Mouse (Mus musculus) thymus, postnatal 14 days (tissue): ENCODE results near the gene Faap20.

Experiments
- DNase-seq: peaks from one replicate; pipeline ENCODE4 v3.0.0; 2021

Faap20 gene

DNA sequence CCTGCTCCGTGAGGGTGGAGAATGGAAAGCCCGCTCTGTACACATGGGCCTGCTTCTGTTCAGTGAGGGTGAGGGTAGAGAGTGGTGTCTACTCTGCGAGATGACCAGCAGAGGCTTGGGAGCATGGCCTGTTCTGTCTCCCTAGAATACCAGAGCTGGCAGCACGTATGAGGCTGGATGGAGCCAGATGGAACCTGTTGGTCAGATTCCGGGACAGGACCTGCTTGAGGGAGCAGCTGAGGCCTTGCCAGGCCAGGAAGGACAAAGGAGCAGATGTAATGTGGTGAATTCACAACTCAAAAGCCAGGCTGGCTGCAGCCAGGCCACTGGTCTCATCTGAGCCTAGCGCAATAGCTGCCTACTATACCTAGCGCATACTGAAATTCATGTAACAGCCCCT lies 40.4 kb downstream of the Faap20 start:
- no peak for DNase-seq

DNA sequence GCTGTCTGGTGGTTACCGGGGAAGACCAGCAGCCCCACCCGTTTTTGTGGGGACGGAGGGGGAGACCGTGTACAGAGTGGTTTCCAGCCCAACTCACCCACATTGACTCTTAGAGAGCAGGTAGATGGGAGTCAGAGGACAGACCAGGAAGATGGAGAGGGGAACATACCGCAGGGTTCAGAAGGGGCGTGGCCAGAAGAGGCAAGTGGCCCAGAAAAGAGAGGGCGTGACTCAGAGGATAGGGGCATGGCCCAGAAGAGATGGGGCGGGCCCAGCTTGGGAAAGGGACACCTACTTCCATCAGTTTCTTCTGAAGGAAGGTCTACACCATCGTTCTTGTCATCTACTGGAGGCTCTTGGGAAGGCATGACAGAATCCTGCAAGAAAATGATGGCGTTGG lies 43.3 kb downstream of the Faap20 start:
- DNase-seq: no peak

DNA sequence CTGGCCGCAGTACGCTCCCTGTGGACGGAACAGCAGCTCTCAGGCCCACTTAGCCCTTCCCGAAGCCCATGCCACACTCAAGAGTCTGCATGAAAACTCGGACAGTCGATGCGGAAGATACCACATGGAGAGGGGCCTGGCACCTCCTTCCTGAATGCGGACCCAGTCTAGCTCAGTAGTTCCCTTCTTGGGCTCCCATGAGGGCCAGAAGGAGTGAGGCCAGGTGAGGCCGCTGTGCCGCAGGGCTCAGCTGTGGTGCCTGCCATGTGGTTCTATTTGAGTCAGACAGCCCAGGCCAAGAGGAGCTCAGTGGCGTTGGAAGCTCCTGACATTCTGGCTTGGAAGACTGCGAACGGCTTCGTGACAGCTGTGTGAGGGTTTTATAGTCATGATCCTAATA lies 44.8 kb downstream of the Faap20 start:
- no peak for DNase-seq

DNA sequence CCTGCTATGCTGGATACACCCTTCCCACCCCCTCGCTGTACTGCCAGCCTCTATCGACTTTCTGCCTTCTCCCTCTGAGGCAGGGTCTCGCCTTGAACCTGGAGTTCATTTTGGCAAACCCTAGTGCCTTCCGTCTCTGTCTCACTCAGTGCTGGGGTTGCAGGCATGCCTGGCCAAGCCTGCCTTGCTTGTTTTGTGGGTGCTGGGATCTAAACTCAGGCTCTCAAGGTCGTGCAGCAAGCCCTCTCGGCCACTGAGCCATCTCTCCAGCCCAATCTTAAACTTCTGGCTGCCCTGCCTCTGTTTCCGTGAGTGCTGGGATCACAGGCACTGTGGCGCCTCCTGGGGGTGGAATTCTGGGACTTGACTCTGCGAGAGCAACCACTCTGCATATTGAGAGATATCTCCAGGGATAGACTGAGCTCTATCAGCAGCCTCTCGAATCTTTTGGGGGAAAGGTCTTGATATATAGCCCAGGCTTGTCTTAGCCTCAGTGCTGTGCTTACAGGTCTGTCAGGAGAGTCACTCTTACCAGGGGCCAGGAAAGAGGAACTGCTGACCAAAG lies 45.5 kb downstream of the Faap20 start:
- no peak for DNase-seq

DNA sequence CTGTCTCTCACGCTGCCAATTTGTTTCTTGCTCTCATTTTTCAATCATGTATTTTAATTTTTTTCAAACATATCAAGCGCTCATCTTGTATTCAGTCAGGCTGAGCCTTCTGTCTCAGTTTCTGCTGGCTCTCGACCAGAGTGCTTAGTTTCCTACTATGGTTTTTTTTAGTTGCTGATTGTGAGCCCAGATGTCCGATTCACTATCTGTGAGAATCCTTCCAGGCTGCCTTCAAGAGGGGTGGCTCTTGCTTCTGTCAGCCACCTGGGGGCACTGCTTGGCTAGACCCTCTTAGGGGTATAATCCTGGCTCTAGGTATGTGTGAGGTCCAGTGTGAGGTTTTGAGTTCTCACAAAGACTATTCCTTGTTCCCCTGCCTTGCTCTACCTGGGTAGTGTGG lies 46.4 kb downstream of the Faap20 start:
- no peak for DNase-seq

DNA sequence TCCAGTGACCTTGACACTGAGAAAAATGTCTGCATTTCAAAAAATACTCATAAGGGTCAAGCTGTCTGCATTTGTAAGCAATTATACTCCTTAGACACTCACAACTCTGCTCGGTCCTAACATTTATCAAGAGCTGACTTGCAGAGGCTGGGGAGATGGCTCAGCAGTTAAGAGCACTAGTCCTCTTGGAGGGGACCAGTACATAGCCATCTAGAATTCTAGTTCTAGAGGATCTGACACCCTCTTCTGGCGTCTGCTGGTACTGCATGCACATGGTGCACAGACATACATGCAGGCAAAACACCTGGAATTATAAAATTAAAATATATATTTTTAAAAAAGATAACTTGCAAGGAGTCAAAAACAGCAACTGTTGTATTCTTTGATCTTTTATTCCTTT lies 47.5 kb downstream of the Faap20 start:
- DNase-seq: peak; percentile 34

DNA sequence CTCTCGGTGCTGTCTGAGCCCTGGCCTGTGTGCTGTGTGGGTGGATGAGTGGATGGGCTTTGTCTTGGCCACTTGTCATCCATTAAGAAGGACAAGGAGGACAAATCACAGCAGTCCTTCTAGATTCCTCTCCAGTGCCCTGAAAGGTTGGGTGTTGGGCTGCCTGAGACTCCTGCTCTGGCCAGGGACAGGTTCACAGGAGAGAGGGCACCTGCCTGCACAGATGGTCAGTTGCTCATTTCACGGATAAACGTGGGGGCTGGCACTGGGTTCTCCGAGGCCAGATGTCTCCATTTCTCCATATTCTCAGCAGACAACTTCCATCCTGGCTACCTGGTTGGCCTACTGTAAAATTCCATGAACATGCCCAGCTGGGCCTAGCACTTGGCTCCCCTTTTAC lies 49.2 kb downstream of the Faap20 start:
- DNase-seq: no peak

DNA sequence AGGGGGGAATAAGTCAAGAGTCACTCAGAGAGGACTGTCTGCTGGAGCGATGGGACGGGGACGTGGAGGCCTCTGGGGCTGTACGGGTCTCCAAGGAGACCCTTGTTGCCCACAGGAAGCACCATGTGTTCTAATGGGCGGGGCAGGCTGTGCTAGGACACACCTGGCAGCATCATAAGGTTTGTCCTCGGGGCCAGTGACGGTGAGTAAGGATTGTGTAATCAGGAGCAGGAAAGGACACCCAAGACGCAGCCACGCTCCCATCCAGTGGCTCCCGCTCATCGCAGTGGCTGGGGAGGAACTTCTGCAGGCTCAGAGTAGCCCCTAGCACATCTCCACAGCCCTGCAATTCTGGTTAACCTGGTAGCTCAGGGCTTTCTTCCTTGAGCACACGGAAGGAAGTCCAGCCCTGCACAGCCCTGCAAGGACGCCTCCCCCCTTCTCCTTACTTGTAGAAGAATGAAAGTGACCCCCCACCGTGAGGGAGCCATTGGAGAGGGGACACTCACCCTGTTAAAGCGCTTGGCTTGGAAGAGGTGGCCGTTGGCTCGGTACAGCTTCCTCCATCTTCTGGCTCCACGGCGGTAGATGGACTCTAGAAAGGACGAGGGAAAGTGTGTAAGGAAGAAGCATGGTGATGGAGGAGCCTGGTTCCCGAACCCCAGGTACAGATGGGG lies 51.0 kb downstream of the Faap20 start:
- DNase-seq: no peak

DNA sequence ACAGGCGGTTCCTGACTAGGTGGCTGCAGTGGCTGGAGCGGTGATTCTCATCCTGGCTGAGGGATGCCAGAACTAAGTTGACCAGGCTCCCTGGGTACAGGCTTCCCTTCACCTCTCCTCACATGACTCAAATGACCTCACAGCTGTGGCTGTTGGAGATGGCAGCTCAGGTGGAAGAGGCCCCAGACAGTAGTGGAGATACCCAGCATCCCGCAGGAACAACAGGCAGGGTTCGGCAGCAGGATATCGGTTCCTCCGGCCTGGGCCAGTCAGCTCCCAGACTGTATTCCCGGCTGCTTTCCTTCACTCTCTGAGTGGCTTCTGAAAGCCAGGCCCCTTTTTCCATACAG lies 51.5 kb downstream of the Faap20 start:
- DNase-seq: no peak

DNA sequence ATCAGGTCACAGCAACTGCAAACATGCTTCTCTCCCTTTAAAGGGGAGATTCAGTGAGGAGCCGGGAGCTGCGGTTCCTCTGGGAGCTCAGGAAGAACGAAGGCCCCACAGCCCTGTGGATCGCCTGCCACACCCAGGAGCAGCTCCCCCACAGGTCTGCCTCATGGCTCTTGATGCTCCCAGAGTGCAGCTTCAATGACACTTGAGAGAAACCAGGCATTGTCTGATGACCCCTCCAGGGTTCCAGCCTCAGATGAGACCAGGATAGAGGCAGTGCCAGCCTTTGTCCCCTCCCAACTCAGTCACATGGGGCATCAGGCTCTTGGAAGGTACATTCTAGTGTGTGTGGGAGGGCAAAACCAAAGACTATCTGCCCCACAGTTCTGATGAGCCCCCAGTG lies 52.4 kb downstream of the Faap20 start:
- no peak for DNase-seq

DNA sequence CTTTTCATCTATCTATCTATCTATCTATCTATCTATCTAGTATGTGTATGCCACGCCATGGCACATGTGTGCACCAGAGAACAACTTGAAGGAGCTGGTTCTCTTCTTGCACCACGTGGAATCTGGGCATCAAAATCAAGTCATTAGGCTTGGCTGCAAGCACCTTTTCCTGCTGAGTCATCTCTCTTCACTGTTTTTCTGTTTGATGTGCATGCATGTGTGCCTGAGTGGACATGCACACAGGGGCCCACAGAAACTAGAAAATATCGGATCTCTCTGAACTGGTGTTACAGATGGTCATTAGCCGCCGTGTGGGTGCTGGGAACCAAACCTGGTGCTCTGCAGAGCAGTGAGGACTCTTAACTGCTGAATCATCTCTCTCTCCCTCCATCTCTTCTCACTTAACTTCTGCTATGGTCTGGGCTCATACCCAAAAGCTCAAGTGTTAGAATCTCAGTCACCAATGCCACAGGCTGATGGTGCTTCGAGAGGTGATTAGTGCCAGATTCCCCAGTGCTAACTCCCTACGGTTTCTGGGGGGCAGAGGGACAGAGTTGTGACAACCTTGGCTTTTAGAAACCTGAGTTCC lies 55.0 kb downstream of the Faap20 start:
- no peak for DNase-seq

DNA sequence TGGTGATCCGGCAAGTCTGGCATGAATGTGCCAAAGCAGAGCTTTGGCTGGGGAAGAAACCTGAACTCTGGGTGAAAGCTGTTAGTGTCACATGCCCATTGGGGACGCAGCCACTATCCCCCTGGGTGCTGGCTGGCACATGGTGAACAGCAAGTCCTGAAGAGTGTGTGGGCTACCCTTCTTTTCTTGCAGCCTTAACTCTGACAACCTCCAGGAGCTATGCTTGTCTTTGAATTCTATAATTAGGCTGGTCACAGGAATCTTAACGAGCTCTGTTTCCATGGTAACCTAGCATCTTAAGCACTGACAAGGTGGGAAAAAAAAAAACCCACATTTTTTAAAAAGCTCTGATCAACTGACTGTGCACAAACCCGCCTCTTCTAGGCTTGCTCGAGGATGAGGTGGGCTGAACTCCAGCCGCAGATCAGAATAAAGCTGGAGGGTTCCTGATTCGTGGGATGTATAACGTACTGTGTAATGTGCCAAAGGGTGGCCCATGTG lies 56.0 kb downstream of the Faap20 start:
- no peak for DNase-seq
